Mouse (Mus musculus) cerebellum, postnatal 36 days (tissue): Measurements from ENCODE around the gene Chst15.

Experiments used
- DNase-seq, 2 experiments: peaks; one replicate each; pipeline ENCODE4 v3.0.0; 2021 to 2022; ENCODE audit warnings: mixed read lengths in 2 of 2

Gene Chst15

DNA sequence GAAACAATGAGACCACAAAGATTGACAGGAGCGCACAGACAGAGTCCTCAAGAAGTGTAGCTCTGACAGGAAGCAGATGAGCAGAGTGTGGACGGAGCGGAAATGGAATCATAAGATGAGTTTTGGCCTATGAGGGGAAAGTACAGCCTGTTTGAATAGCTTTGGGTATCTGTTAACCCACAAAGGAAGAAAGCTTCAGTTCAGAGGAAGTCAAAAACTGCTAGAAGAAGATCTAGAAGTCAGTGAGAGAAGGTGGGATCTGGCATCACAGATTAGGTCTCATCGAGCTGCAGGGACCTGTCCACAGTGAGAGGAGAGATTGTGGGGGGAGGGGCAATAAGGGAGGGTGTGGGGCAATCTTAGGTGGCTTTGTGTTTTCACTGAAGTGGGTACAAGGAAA lies 18.3 kb upstream of the Chst15 start:
- DNase-seq: no peak

DNA sequence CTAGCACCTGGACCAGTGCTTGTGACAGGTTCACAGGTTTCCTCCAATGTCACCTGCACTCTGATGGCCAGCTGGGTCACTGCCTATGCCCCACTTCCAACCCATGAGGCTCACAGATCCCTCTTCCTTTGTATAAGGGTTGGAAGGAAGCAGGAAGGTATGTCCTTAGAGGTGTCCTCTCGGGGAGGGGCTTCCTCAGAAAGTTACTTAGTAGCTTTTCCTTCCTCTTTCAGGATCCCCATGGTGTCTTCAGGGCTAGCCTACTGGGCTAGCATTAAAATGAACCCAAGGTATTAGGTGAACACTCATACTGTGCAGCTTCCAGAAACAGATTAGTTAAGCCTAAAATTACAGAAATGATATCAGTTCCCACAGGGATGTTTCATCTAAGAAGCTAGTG lies 16.1 kb upstream of the Chst15 start:
- no peak for DNase-seq

DNA sequence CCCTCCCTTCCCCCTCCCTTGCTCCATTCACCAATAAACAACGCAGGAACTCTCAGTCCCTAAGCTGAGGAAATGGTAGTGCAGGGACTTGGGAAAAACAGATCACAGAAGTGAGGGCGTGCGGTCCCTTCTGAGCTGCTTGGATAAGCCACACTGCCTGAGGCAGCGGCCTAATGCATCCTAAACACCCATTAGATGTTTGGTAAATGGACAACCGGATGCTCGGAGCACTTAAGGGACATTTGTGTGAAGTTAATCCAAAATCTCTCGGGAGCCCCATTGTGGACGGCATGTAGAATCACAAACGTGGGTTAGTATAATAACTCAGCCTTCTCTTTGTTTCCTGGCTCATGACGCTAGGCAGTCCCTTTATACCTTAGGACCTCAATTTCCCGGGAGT lies 15.1 kb upstream of the Chst15 start:
- DNase-seq: no peak

DNA sequence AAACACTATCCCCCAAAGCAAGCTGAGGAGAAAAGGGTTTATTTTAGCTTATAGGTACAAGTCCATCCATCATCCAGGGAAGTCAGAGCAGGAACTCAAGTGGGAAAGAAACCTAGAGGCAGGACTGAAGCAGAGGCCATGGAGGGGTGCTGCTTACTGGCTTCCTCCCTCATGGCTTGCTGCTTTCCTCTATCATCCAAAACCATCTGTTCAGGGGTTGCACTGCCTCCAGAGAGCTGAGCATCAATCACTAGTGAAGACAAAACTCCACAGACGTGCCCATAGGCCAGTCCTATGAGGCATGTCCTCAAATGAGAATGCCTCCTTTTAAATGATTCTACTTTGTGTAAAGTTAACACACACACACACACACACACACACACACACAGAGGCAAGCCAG lies 13.2 kb upstream of the Chst15 start:
- DNase-seq: no peak

DNA sequence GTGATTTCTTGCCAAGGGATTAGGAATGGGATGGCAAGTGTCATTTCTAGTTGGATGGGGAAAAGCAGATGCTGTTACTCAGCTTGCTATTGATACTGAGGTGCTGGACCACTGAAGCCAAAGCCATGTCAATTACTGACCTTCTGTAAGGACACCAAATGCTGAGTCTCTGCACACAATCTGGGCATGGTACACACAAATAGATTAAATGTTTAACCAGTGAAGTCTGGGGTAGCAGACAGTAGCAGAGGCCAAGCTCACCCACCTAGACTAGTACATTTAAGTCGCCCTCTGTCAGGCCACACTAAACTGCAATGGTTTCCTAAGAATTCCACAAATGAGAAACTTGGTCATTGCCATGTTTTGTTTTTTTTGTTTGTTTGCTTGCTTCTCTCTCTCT lies 11.6 kb upstream of the Chst15 start:
- DNase-seq: no peak

DNA sequence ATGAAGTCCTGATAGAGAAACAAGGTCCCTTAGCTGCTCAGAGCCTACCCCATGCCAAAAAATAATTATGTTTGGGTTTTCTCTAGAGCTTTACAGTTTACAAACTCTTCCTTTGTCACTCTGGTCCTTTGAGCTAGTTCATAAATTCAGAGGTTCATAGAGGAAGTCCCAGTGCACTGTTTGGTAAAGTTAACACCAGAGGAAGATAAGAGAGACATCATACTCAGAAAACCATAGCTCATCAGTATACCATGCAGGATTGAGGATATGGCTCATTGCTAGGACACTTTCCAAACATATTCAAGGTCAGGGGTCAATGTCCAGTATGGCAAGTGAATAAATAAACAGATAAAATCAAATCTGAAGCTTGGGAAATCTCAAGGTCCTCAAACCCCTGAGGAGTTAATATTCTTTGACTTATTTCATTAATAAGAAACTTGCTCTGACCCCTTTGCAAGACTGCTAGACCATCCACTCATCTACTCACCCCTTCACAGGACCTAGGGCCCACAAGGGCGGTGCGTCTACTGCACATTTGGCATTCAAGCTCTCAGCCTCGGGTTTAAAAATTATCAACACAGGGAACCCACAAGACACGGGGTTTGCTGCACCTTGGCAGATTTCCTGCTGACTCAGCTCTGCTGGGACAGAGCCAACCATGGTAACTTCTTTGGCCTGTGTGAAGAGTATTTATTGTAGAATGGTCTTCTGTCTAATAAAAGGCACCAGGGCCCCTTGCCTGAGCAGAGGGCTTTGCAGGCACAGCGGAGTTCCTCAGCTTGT lies 8.7 kb upstream of the Chst15 start:
- peak; percentile 77 to 81 for DNase-seq

DNA sequence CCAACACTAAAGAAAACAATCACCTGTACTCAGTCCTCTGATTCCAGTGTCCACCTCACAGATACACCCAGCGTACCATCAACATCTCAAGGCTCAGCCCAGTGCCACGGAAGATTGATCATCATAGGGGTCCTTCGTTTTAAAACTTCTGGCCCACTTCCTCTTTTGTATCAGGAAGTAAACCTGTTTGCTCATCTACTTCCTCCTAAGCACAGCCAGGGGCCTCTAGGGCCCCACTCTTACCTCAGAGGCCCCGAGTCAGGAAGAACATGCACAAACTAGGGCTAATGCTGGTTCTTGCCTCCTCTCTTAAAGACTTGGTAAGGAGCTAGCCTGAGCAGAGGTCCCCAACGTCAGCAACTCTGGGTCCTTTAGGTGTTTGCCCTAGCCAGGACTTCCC lies 6.4 kb upstream of the Chst15 start:
- no peak for DNase-seq

DNA sequence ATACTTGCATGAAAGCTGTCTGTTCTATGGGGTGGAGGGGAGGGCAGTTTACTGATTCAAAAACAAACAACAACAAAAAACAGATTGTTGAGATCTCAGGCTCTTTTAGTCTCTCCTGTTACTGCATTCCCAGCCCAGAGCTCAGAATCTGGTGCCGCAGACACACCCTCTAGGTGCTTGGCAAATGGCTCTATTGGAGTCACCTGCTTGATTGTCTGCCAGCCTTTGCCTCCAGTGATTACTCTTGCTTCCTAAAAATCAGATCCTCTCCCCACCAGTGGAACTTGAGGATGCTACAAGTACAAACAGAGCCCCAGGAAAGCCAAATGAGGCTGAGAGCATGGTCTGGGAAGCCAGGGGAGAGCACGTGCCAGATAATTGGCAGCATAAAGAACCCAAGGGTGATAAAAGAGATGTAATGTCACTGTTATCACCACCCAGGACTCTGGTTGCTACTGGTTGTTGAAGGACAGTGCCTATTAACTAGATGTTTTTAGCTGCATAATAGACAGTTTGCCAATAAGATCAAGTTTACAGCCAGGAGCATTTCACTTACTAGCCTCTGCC lies 4.4 kb upstream of the Chst15 start:
- peak; percentile 34 to 38 for DNase-seq

DNA sequence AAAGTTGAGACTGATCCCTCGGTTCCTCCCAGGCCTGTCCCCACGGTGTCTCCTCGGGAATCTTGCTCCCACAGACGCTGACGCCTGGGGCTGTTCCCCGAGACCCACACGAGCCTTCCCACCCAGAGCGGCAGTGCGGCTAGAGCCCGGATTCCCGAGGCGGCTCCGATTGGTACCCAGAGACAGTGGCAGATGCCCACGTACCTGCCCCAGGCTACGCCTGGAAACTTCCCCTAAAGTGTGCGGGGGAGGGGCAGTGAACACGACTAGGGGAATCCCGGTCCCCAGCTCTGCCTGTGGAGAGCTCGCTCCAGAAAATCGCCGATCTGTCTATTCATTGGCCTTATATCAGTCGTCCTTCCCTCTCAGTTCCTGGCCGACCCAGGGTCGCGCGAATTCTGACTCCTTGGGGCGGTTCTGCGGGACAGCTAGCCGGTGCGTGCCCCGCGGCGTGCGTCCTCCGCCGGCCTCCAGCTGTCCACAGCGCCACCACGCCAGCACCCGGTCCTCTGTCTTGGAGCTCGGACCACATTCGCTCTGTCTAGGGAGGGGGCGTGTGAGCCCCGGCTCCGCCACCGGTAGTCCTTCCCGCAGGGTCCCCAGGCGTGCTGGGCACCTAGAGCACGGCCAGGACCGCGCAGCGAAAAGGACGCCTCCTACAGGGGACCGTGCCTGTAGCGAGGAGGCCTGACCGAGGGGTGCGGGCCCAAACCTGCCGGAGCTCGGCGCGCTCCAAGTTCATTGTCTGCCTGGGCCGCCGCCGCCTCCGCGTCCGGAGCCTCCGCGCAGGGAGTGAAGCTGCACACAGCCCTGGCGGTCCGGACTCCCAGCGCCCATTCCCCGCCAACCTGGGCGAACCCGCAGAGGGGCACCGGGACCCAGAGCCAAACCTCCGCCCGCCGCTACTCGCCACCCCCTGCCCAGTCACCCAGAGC lies 660 bp downstream of the Chst15 start:
- peak; percentile 72 to 75 for DNase-seq

DNA sequence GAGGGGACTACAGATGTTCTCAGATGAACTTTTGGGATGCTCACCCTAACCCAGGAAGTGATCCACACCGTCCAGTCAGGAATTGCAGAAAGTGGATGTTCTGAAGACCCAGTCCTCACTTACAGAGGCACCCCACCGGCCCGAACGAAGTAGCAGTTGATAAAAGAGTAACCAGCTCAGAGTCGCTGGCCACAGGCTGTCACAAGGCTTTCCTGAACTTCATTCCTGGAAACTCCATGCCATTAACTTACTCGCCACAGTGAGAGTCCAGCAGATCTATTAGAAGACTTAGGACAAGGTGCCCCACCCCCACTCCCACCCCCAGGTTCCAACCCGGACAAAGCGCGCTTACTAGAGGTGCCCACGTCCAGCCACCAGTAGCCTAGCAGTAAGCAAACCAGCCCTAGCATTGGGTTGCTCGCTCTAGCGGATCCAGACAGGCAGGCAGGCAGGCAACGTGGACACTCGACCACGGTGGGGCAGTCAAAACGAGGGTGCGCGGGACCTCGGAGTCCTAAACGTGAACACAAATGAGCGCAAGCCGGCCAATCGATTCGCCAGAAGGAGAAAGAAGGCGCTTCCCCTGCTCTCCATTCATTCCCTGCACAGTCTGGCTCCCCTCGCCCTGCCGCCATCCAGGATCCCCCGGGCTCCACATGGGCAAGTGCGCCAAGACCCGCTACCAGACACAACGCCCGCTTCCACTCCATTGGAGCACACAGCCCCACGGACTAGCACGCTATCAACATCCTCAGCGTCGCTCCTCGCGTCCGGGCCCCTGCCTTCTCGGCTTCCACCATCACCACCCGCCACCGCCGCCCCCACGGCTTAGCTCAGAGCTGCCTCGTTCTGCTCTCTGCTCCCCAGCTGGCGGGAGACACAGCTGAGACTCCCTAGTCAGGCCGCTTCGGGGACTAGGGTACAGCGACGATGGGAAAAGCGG lies 1.6 kb downstream of the Chst15 start:
- peak; percentile 80 to 85 for DNase-seq

DNA sequence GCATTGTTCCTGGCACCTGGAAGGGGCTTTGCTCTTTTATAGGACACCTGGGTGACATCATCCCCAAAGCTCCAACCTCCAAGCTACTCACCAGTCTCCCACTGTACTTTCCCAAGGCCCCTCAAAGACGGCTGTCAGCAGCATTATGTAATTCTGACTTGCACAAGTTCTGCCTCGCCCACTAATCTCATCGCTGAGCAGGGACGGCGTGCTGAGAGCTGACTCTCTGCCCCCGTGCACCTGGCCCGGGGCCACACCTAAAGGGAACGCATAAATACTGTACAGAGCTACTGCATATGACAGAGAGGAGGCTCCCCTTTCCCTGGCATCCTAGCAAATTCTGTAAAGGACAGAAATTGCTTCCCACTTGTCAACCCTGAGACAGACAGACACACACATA lies 4.6 kb downstream of the Chst15 start:
- DNase-seq: peak; percentile 58 to 63

DNA sequence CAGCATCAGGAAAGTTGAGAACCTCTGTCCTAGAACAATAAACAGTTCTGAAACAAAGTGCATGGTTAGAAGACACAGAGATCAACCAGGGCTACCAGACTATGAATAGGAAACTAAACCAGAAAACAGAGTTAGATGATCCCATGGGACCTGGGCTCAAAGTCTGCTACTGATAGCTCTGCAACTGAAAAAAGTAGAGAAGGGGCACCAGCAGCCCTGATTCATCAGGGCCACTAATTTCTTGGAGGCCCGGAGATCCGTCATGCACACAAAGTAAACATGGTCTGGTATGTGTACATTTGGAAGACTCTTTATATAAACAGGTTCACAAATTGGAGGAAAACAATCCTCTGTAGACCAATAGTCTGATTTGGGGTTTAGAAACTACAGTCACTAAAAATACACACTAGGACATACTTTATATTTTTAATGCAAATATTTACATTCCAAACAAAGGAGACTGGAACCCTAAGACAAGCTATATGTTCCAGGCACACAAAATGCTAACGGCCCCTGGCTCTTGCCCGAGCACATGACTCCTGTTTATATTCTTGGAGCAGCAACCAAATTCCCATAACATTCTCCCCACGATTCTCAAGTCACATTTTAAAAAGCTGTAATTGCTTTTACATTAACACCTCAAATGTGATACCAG lies 8.4 kb downstream of the Chst15 start:
- DNase-seq: no peak

DNA sequence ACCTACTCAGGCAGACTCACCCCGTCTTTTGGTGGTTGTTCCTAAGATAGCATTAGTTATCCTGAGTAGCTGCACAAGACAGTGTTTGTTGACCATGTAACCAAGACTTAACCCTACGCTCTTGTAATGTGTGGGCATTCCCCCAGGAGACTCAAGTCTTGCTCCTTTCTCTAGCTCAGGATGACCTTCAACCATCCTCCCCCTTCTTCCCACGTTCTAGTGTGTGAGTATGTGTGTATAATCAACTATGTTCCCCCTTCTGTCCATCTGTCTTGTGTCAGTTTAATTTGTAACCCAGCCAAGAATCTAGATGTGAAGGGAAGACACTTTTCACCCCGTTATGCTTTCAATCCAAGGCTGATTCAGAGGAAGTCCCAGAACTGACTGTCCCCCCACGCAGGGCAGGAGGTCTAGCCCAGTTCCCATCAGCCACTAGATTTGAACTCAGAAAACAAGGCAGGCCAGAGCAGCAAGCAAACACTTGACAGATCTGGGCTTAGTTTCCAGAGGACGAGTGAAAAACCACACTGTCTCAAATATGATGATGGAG lies 9.2 kb downstream of the Chst15 start:
- no peak for DNase-seq

DNA sequence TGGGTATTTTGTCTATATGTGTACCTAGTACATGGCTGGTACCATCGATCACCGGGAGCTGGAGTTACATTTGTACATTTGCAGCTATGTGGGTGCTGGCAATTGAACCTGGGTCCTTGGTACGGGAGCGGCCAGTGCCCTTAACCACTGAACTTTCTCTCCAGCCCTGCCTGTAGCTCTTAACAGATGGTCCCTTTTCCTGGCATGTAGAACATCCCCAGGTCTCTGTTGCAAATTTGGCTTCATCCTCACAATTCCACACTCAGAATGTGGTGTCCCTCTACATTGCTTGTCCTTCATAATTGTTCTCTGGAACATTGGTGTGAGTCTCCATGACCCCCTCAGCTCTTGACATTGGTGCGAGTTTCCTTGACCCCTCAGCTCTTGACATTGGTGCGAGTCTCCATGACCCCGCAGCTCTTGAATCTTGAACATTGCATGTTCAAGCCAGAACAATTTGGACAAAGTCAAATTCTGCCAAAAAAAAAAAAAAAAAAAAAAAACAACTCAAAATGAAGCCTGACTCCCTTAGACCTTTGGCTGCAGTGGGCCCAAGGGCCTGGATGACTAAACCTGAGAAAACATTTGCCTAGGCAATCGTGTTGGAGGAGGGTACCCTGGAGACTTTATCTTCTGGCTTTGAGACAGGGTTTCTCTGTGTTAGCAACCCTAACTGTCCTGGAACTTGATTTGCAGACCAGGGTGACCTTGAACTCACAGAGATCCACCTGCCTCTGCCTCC lies 10.2 kb downstream of the Chst15 start:
- DNase-seq: no peak

DNA sequence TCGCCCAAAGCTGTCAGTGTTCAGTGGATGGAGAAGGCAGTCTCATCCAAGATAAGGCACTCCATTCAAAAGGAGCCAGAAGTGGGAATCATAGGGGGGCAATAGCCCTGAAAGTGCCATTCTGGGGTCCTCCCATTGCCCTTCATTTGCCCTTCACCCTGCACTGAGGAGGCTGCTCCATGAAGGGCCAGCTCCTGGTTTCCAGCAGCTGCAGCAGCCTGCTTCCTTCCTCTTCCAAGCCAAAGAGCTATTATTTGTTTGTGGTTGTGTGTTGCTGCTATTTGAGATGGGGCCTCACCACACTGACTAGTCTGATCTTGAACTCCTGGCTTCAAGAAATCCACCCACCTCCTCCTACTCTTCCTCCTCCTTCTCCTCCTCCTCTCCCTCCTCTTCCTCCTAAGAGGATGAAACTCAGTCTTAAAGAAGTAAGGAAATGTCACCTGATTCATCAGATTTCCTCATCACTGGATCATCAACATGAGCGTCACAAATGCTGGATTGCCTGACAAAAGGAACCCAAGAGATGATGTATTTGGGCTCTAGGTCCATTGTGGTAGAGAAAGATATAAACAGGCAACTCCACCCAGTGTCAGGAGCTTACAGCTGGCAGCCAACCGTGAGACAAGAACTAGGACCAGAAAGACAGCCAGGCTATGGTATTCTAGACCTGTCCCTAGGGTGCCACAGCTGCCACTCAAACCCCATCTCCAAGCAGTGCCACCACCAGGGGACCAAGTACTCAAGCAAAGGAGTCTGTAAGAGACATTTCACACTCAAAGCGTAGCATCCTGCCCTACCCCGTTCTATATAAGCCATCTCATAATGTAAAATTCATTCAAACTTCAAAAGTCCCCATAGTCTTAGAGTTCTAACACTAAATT lies 11.3 kb downstream of the Chst15 start:
- no peak for DNase-seq

DNA sequence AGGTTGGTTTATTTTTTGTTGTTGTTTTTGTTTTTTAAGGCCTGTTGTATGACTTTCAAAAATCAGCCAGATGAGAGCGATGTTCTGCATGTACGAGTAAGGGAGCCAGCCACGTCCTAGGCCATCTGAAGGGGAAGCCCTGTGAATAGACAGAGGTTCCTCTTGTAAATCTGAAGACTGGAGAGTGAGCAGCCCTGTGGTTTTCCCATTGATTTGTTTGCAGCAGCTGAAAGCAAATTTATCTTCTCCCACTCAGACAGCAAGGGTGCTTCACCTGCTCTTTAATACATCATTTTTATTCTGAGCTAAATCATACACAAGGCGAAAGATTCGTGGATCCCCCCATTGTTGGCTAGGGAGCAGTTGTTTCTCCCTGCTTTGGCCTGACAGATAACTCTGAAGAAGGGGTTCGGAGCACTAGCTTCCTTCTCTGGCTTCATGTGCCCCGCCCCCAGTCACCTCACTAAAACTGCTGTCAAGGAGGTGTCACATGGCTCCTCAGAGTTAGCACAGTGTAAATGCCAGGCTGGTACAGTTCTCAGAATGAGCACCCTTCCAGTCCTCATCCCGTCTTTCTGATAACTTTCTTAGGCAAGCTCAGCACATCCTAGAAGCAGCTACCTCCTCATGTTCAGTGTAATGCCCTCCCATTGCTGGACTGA lies 12.5 kb downstream of the Chst15 start:
- DNase-seq: no peak

DNA sequence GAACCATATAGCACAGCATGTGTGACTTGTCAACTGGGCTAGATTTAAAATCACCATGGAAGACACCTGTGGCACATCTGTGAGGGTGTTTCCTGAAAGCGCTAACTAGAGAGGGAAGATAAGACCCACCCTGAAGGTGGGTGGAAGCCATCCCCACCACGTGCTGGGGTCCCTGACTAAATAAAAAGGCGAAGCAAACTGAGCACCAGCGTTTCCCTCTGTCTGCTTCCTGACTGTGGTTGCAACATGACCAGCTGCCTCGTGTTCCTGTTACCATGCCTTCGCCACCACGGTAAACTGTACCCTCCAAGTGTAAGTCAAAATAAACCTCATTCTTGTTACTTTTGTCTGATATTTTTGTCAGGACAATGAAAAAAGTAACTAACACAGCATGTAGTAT lies 13.0 kb downstream of the Chst15 start:
- DNase-seq: no peak

DNA sequence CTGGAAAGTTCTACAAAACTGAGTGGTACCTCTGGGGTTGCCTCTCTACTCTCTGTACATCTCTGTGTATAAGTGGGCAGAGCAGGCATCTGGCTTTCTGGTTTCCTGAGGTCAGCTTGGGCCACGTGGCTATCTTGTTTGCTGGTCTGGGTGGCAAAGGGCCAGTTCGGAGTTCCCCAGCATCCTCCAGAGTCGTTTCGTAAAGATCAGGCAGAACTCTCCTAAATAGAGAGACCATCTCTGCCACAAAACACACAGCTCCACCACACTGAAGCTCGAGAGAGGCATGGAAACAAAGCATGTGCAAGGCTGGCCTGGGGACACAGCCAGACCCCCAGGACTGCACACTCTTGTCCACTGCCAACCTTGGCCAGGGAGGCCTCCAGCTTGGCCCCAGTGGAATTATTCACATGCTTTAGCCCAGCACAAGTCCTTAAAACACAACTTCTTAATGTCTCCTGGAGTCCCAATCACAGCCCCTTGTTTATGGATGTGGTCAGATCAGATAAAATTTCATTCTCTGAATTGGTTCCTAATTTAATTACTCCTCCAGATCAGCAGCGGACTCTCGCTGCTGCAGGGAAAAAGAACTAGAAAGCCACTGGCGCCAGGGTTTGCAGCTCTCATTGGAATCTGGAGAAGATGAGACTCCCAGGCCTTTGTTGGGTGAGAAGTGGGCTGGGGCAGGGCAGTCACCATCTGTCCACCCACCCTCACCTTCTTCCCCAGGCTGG lies 14.4 kb downstream of the Chst15 start:
- no peak for DNase-seq
